Mouse (Mus musculus) heart, postnatal 0 days (tissue): Measurements from ENCODE around the gene Dmtf1.

Source experiments
- CTCF ChIP-seq: IDR thresholded peaks from 2 replicates; pipeline ENCODE4 v1.5.1; 2016; ENCODE audit warnings: antibody characterized with exemption, control low read depth, low read depth
- EP300 ChIP-seq: IDR thresholded peaks from 2 replicates; pipeline ENCODE4 v1.6.1; 2016; ENCODE audit warnings: antibody characterized with exemption, low read depth

GRCm38 (mm10) chr5:9142376-9142775 is 19.2 kb downstream of the Dmtf1 start:
- TF ChIP-seq CTCF (no peak), EP300 (no peak)
